Mouse (Mus musculus) ovary, postnatal 14 days (tissue): Measurements from ENCODE around the gene Rbm26.

ENCODE experiments used
- DNase-seq: peaks from one replicate; pipeline ENCODE4 v3.0.0; 2022; ENCODE audit warnings: low spot score

Gene Rbm26

DNA sequence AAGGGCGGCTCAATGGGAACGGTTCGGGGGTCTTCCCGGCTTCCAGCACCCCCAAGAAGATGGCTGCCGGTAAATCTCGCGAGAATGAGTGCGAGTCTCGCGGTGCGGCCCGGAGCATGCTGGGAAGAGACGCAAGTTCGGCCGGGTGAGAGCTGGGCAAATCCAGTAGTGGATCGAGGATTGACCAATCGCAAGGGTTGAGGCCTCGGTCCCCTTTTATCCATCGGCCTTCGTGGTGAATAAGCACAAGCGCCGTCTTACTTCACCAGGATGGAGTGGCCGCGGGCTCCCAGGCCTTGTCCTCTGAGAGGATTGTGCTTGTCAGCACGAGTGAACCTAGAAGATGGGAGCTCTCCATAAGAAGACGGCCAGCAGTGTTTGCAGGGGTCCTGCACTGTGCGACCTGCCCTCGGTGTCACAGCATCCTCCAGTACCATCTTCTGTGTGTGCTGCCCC lies at the start of gene Rbm26:
Rbm26 (minus strand) TSS at position 90 of the 456 bp plus-strand sequence.
- DNase-seq, result peak; percentile 94

DNA sequence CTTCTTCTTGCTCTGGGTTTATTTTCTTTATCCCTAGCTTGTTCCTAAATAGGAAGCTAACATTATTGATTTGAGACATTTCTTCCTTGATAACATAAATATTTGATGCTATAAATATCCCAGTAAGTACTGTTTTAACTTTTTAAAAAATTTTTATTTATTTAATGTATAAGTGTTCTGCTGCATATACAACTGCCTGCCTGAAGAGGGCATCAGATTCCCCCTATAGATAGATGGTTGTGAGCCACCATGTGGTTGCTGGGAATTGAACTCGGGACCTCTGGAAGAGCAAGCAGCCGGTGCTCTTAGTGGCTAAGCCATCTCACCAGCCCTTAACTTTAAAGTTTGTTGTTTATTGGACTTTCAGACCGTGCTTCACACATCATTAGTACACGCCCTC lies 48.7 kb upstream of the Rbm26 start:
- no peak for DNase-seq

DNA sequence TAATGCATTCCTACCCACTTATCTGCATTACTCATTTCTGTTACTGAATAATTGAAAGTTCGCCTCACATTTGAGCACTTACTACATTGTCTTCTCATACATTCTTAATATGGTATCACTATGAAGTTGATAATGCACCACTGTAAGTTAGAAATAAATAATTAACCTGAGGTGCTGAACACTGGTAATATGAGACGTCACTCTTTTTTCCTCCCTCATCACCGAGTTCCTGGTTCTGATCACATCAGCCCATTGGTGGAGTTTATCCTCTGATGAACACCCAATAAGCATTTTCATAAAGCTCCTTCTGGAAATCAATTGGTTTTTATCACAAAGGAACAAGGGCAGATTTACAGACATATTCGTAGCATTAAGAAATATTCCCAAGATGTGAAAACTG lies 45.1 kb upstream of the Rbm26 start:
- DNase-seq, result no peak

DNA sequence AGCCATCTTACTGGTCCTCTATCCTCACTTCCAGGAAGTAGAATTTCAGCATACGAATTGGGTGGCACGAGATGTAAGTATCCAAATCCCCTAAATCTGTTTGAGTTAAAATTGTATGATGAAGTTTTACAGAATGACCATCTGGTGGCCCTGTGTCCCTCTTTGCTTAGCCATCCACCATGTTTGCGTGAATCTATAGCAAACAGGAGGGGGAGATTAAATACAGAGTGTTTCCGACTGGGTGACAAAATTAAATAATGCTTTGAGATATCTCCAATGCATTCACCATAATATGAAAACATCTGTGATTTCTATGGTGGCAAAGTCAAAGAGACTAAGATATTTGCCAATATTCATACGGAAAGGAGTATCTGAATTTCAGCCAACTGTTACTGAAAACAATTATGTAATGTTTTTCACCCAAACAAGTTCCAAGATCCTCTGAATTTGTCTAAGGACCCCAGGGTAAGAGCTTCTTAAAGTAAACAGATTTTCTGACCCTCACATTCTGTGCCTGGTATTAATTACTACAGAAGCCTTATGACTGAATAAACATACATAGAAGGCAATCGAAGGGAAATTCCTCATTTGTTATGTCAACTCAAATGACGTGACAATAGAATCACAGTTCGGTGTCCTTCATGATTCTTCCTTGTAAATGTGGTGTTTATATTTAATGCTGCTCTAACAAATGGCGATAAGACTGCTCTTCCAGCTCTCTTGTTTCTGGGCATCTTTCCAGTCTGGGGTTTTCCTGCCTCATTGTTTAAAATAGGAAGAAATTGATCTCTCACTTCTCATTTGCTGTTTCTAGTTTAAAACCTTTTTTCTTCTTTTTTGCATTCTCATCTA lies 42.6 kb upstream of the Rbm26 start:
- DNase-seq, result no peak

DNA sequence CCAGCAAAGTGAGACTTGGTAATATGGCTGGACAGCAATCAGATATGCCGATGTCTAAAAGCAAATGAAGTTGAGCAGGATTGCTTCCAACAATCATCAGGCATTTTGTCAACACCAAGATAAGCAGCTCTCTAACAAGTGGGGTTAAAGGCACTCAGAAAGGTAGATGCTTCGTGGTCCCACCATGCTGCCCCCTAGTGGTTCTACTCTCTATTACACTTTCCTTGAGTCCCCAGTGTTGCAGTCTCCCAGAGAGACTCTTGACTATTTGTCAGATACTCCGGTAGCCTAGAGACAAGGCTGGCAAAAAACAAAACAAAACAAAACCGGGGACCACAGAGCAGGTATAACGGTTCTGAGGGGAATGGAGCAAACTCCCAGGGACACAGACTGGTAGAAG lies 21.3 kb upstream of the Rbm26 start:
- peak; percentile 7 for DNase-seq

DNA sequence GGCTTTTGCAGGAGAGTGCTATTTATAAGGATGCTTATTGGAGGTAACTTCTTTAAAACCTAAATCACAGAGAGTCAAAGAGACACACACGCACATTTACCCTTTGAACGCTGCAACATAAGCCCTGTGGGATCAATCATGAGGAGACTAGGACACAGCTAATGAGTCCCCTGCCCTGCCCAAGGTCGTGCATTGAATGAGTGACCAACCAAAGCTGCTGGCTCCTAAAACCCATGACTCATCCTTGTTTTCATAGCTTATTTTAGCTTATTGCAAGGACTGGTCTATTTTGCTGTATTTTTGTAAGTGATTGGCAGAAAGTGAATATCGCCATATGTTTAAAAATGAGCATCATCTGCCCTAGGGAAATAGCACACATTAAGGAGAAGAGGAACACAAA lies 17.6 kb upstream of the Rbm26 start:
- DNase-seq, result no peak

DNA sequence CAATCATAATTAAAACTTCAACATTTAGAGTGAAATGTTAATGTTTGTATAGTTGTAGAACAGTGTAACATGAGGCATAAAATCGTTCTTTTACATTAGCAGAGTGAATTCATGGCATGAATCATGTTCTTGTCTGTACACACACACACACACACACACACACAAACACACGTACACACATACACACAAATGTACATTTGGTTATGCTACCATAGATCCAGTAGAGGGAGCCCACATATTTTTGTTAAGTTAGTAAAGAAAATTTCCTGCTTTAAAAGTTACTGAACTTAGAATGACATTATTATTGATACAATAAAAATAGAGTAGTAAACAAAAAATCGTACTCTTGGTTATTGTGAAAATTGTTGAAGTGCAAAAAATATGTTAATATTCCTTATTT lies 7.7 kb upstream of the Rbm26 start:
- no peak for DNase-seq

DNA sequence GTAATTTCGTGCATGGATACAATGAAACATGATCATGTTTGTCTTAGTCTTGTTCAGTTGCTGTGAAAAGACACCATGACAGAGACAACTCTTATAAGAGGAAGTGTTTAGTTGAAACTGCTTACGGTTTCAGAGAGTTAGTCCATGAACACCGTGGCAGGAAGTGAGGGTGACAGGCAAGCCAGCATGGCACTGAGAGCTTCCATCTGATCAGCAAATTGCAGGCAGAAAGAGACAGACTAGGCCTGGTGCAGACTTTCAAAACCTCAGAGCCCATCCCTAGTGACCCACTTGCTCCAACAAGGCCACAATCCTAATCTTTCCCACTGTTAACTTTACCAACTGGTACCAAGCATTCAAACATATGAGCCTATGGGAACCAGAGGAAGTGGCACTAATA lies 5.7 kb upstream of the Rbm26 start:
- no peak for DNase-seq

DNA sequence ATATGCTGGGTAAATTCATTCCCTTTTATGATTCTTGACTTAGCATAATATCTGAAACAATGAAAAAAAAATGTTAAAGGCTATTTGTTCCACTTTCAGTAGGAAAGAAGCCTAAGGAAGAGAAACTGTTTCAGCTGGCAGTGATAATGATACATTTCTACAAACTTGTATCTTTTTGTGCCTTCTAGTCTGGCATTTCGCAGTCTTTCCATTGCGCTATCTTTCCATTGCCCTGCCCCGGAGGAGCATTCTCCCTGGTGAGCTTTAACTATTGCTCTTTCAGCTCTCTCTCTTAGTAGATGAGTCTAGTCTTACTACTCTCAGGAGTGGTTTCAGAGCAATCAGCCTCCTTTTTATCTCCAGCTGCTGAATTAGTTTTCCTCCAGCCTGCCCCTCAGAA lies 2.6 kb upstream of the Rbm26 start:
- DNase-seq, result no peak

DNA sequence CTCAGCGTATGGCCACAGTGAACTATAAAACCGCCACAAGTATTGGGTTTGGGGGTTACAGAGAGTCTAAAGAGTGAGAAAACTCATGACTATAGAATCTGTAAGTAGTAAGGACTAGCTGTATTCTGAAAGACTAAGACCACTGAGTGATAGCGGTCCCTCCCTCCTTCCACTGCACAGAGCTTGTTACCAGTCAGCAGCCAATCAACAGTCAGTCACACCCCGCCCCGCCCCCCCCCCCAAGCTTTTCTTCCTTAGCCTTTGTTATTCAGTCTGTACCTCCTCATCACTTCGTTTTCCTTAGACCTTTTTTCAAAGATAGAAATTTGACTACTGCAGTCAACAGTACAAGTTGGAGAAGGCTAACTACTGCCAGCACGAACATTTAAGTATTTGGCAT lies 1.9 kb upstream of the Rbm26 start:
- no peak for DNase-seq

DNA sequence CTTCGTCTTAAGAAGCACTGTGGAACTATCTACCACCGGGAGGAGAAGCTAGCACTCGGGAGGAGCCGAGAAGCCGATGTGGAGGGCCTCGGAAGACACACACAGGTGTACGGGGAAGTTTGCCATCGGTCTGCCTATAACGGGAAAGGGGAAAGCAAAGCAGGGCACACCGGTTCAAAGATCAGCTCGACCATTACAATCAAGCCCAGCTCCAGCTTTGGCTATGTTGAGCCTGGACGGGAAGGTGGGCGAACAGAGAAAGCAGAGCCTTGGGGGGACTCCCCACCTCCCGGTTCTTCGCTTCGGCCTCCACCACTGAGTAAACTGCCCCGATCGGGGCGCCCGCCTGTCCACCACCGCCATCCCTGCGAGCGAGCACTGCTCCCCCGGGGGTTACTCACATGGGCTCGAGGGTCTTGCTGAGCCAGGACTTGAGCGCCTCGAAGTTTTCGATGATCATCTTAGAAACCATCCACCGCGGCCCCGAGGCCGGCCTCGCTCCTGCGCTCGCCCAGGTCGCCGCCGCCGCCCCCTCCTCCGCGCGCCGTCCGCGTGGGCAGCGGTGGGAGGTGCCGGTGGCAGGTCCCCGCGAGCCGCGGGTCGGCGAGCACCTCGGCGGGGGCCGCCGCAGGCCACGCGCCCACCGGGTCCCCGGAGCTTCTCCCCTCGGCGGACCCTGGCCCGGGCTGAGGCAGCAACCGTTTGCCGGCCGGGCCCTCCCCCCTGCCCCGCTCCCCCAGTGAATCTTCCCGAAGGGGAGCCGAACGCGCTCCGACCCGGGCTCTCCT lies 552 bp downstream of the Rbm26 start:
- DNase-seq, result peak; percentile 15

DNA sequence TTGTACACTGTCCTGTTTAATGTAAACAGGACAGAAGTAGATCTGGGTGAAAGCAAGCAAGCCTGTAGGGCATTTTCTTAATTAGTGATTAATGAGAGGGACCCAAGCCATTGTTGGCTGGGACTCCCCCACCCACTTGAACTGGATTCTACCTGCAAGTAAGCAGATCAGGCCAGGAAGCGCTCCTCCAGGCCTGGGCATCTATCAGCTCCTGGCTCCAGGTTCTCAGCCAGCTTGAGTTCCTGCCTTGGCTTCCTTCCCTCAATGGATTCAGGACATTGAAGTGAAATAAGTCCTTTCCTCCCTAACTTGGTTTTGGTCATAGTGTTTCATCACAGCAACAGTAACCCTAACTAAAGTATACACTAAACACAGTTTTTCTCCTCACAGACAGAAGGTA lies 9.9 kb downstream of the Rbm26 start:
- no peak for DNase-seq

DNA sequence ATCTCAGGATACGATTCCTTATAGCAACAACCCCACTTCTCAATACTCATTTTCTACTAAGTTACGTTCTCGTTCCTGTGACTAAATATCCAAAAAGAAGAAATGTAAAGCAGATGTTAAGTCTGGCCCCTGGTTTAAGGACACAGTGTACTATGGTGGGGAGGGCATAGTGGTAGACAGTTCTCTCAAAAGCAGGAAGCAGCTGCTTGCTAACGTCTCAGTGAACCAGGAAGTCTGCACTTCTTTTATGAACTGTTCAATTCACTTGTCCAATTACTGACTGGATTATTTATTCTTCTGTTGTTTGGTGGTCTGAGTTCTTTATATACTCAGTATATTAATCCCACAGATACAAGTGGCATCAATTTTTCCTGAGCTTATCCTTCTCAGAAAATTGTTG lies 12.3 kb downstream of the Rbm26 start:
- no peak for DNase-seq

DNA sequence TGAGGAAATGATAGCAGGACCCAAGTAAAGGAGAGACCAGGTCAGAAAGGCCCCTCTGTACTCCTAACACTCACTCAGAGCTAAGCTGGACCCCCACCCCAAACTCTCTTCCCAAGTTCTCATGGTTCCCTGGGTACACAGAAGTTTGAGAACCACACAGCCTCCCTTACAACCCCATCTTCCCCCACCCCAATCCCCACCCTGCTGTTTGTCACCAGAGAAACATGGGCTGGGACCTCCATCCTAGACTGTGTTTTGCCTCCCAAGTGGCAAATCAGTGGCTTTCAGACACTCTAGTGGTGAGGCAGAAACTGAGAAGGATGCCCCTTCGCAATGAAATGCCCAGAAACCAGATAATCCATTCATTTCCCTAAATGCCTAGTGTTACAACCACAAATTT lies 15.8 kb downstream of the Rbm26 start:
- DNase-seq, result no peak

DNA sequence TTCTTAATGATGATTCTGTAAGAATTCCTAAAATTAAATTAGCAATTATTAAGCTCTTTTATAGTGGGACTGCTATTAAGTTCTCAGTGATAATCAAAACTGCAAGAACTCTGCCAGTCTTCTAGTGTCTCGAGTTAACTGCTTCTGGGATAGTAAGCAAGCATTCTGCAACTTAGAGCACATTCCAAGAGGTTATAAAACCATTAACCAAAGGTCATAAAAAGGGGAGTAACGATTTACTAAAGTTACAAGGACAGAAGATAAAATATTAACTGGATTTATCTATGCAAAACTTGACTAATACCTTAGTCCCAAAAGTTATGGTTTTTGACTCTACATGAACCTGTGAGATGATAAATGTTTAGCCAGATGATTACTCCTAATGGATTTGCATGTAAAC lies 18.6 kb downstream of the Rbm26 start:
- no peak for DNase-seq

DNA sequence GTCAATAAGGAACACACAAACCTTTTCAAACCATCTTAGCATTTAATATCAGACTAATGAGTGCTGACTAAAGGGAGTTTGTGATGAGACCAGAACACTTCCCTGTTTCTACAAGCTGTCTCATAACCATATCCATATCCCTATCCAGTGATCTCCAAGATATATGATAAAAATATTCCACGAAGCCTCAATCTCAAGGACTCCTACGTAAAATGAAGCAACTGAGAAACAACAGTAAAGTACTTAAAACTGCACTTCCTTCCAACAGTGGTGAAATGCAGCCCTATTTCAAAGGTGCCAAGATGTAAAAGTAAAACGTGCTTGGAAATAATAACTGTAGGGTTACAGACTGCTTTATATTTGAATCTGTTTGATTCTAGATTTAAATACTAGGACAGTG lies 43.1 kb downstream of the Rbm26 start:
- no peak for DNase-seq

DNA sequence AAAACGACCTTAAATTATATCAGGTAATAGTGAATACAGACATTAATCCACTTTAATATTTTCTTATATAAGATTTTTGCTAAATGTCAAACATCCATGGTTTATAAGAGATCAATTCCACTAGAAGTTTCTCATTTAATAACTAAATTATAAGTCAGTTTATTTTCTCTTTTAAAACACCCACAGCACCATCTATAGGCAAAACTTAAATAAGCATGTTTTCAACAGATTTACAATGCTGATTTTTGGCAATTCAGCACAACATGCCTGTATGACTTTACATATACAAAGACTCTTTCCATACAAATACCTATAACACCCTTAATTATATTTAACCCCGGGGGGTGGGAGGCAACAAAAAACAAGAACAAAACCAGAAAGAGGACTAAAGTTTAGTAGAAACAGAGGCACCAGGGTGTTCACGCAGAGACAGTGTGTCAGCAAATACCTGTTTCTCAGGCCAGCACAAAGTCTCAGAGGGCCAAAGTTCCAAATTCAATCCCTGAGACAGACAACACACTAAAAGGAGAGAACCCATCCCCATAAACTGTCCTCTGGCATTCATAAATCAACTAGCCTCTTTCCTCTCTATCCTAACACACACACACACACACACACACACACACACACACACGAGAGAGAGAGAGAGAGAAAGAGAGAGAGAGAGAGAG lies 49.3 kb downstream of the Rbm26 start:
- no peak for DNase-seq

DNA sequence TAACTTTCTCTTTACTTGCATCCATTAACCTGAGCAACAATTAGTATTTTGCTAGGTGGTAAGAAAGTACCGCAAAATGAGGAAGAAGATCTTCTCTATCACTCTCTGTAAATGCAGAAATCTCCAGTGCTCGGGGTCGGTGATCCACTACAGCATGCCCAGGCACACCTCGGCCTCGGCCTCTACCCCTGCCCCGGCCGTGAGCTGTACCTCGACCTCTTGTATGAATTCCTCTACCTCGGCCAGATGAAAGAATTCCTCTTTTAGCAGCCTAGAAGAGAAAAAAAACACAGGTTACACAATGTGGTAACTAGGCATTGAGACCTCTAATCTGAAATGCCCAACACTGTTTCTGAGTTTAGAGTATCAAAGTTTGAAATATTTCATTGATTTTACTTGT lies 52.6 kb downstream of the Rbm26 start:
- no peak for DNase-seq

DNA sequence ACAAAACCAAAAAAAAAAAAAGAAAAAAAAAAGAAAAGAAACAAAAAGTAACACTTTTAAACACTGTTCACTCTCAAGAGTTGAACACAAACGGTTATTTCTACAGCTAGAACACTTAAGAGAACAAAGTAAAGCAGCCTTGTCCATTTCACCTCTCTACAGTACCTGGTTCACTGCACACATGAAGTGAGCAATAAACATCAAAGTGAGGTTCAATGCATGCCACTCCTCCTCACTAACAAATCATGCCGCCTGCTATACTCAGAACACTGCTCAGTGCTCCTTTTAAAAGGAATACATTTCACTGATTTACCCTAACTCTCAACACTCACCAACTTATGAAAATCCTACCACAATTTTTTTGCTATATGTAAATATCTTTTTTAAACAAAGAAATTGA lies 61.7 kb downstream of the Rbm26 start:
- no peak for DNase-seq

DNA sequence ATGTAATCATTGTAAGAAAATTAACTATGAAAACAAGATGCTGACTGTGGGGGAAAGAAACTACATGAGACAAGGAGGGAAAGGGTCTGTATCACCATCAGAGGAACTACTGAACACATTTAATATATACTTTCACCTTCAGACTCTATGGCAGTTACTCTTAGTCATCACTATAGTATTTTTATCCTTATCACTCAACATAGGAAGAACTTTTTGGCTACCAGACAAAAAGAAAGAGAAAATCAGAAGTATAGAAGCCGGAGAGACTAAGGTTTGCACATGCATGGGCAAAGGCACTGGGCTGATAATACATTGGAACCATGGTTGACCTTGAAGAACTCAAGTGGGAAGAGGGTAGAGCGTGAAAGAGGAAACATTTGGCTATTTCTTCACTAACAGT lies 70.9 kb downstream of the Rbm26 start:
- DNase-seq, result no peak

DNA sequence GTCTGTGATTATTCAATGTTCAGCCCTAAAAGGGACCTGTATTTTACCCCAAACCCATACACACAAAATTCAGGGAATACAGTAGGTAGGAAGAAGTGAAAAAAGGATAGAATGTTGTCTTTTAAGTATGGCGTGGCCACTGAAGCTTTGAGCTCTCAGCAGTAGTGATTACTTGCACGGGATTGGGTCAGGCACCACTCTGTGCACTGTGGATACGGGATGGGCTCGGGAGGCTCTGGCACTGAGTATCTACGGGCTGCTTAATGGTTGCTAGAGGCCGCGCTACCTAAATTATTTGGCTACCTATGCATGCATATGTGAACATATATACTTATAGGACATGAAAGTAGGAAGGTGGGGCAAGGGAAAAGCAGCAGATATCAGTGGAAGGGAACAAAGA lies 78.3 kb downstream of the Rbm26 start:
- no peak for DNase-seq

DNA sequence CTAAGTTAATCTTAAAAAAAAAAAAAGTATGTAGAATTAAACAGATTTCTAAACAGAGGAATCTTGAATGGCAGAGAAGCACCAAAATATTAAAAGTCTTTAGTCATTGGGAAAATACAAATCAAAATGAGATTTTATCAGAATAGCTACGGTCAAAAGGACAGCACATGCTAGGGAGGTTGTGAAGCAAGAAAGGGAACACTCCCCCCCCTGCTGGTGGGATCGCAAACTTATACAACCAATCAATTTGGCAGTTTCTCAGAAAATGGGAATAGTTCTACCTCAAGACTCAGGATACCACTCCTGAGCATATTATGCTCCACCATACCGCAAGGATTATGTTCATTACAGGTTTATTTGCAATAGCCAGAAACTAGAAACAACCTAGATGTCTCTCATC lies 80.9 kb downstream of the Rbm26 start:
- no peak for DNase-seq

DNA sequence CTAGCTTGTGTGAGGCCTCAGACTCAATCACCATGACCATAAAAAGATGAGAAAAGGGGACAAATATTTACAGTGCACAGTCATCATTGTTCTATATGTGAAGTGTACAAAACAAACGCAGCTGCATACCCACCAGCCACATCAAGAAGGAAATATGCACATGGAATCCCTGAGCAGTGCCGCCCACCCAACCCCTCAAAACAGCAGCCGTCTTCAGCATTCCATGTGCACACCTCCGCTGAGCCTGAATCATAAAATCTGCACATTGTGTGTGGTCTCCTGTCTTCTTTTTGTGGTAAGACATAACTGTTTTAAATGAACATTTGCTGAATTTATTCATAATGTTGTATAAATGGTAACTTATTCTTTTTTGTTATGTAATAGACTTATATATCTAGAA lies 90.1 kb downstream of the Rbm26 start:
- DNase-seq, result no peak
